Mouse (Mus musculus) layer of hippocampus, postnatal 14 days (tissue): ENCODE measurements at regions not wholly inside any gene's neighbourhood (a gene's known extent, or its start where the extent isn't known, plus 50 kb on each side); places are given as distances from the start of the nearest gene placed in this dataset.
"Not testable (repeated sequence)": the region's sequence is repeated elsewhere in the genome, so short reads cannot be mapped to it uniquely, and the experiment has no call there.

Experiments used
- DNase-seq, 2 experiments: peaks; one replicate each; pipeline ENCODE4 v3.0.0; 2021 to 2022; ENCODE audit warnings: low spot score in 2 of 2, mixed read lengths in 1 of 2

DNA sequence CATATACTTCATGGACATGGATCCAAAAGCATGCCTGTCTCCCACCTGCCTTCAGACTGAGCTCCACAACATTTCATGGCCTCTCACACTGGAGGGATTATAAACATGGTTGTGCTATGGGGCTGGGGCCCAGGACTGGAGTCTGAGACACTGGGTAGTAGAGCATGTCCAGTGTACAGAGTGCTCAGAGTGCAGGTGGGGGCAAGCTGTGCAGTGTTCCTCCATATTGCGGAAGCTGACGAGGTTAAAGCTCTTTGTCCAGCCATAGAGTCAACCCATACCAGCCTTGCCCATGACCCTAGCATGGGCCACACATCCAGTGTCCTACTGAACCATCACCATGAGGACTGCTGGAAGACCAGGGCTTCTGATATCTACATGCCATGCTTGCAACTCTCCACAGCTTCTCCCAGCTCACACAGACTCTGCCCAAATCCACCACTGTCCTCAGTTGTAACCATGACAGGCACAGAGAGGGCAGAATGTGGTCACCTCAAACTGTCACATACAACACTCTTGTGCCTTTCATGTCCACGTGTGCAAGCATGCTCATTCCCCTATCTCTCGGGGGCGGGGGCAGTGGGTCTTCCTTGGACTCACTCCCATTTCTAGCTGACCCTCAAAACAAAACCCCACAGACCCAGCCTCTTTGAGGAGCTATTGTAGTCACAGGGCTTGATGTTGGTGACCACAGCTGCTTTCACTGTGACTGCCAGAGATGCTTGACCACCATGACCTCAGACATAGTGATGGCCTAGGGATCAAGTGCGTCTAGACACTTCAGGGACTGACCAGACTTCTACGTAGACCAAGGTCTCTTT is 55.9 kb downstream of the Tmem121 start:
- no peak for DNase-seq

DNA sequence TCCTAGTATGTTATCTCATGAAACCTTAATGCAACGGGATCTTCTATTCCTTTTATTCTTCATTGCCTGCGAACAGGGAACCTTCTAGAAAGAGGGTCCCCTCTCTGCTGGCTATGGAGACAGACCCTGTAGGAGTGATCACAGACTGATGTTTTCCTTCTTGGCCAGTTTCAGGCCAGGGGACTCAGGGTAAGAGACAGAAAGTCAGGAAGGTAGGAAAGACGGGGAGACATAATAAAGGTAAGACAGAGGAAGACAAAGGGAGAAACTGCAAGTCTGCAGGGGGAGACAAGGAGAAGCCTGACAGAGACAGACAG is 56.4 kb downstream of the Tmem121 start:
- no peak for DNase-seq

DNA sequence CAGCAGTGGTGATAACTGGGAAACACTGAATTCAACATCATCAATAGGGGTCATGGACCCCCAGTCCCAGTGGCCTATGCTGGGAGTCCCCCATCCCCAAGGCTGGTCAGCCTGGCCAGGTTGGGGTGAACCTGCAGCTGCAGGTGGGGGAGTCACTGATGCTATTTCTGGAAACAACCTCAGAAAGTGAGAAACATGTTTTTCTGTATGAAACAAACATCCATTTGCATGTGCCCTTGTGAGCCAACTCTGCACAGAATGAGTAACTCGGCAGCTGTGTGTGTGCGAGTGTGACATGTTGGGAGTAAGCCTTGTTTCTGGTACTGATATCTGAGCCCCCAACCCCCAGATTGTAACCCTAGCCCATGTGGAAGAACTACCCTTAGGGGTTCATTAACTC is 59.0 kb downstream of the Tmem121 start:
- DNase-seq: no peak

DNA sequence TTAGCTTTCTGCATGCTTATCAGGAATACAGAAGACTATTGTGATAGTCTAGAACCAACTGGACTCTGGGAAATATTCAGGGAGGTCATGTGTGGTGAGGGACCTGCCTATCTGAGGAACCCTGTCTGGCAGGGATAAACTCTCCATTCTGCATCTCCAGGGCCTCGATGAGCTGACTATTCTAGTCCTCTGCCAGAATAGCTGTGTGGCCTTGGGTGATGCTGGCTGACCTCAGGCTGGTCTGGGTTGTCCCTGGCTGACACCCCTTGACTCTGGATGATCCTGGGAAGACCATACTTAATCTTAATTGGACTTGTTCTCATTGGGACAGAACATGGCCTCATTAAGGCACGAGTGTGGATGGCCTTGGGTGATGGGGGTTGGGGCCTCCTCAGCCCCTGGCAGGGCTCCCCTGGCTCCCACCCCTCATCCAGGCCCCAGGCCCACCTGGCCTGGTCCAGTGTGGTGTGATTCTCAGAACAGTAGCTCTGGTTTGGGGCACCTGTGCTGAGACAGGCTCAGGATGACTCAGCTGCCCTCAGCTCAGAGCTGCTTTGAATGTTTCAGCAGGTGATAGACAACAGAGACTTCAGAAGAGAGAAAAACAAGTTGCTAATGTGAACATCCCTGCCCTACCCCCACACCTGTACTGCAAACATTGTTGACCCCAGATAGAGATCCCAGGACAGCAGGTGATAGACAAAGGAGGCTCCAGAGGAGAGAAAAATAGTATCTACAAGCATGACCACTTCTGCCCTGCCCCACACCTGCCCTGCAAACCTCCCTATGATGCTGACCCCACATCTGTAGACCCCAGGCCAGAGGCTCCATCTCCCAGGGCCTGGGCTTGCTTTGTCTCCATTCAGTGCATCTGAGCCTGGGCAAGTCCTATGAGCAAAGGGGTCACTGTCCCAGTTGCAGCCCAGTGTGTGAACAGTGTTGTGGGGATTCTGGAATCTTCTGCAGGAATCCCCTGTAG is 68.0 kb downstream of the Tmem121 start:
- not testable (repeated sequence) for DNase-seq

DNA sequence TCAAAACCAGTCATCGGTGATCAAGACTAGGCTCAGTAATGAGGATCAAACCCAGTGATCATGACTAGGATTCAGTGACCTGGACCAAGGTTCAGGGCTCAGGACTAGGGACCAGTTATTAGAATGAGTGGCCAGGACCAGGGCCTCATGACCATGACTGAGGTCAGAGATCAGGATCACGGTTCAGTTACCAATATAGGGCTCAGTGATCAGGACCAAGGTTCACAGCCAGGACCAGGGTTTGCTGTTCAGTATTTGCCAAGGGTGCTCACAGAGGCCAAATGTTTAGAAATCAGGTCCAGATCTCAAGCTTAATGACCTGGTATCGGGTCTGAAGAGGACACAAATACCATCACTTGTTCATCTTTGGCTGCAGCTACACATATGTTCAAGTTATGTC is 69.6 kb downstream of the Tmem121 start:
- no peak for DNase-seq

DNA sequence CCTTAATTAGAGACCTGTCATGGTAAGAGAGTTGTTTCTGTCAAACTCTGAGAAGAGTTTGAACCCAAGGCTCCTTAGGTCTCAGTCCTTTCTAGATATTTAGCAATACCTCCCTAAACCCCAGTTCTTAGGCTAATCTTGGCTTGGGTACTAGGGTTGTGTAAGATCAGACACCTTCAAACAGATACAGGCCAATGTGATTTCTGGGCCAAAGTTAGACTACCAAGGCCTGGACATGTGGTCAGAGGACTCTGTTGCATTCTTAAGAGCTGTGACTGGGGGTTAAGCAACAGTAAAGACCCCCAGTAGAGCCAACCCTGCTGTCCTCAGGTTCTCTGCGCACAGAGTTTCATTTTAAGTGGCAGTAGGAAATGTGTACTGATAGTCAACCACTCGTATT is 70.9 kb downstream of the Tmem121 start:
- no peak for DNase-seq

DNA sequence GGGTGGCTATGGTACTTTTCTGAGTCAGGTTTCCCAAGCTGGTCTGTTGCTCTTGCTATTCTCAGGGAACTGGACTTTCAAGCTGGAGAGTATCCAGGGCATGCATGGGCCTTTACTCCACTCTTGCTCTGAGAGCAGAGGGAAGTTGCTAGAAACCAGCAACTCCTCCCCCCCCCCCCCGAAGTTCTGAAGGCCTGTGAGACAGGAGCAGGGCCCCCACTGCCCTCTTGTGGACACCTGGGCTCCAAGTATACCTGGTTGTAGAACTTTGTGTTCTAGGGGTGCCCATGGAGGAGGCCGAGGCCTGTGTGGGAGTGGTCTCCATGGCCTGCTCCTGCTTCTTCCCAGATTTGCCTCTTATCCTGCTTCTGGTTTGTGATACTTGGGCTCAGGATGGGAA is 71.5 kb downstream of the Tmem121 start:
- DNase-seq: no peak

DNA sequence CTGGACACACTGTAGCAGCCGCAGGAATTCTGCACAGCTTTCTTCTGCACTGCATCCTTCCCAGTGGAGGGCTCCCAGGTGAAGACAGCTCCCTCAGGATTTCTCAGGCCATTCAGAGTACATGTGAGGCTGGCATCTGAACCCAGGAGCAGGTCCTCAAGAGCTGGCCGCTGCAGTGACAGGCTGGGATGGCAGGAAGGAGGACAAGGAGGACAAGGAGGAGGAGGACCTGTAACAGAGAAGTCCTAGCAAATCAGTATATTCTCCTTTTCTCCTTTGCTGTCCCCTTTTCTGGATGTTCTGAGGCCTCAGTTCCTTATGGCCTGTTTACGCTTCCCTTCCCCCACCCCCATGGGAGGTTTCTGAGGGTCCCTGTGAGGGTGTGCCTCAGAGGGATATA is 73.7 kb downstream of the Tmem121 start:
- DNase-seq: no peak

DNA sequence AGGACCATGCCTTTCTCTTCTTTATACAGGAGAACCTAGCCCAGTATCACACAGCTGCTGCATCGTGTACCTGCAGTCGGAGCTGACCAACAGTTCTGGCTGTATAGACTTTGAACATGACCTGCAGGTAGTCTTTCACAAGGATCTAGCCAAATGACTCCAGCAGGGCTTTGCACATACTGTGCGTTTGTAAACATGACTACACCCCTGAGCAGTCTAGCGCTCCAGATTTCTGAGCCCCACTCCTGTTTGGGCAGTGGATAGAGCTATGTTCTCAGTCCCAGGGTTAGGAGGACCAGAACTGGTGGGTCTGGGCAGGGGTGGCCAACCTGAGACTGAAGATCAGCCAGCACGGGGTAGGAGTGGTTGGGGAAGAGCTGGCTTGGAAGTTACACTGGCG is 74.6 kb downstream of the Tmem121 start:
- DNase-seq: no peak

DNA sequence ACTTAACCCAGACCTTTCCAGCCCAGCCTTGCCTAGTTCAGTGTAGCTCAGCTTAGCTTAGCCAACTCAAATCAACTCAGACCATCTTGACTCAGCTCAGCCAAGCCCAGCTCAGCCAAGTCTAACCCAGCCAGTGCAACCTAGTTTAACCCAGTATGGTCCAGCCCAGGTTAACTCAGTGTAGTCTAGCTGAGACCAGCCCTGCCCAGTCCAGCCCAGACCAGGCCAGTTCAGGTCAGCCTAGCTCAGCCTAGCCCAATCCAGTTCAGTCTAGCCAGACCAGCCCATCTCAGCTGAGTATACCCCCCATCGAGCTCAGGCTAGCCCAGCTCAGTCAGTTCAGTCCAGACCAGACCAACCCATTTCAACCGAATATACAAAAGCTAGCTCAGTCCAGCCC is 90.2 kb downstream of the Tmem121 start:
- no peak for DNase-seq

DNA sequence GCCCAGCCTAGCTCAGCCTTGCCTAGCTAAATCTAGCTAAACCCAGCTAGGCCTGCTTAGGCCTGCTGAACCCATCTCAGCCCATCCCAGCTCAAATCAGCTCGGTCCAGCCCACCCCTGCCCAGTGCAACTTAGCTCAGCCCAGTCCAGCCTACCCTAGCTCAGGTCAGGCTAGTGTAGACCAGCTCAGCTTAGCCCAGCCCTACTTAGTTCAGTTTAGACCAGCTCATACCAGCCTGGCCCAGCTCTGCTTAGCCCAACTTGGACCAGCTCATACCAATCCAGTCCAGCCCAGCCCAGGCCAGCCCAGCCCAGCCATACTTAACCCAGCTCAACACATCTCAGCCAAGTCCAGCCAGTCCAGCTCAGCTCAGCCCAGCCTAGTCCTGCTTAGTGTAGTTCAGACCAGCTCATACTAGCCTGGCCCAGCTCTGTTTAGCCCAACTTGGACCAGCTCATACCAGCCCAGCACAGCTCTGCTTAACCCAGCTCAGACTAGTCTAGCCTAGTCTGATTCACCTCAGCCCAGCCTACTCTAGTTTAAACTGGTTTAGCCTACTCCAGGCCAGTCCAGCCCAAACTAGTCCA is 90.7 kb downstream of the Tmem121 start:
- no peak for DNase-seq

DNA sequence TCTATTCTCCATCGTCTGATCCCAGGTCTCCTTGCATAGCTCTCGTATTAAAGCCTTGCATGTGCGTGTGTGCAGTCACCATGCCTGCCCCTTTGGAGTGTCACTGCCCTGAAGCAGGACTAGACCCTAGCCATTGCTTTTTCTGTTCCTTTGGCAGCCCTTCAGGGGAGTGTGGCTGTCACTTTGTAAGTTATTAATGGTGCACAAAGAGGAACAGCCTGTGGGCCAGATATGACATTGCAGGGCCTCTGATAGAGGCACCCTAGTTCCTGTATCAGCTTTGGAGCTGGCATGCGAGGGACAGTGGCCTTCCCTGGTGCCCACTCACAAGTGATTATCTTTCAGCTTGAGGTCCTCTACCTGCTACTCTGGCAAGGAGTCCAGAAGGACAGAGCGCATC is 92.0 kb downstream of the Tmem121 start:
- no peak for DNase-seq

DNA sequence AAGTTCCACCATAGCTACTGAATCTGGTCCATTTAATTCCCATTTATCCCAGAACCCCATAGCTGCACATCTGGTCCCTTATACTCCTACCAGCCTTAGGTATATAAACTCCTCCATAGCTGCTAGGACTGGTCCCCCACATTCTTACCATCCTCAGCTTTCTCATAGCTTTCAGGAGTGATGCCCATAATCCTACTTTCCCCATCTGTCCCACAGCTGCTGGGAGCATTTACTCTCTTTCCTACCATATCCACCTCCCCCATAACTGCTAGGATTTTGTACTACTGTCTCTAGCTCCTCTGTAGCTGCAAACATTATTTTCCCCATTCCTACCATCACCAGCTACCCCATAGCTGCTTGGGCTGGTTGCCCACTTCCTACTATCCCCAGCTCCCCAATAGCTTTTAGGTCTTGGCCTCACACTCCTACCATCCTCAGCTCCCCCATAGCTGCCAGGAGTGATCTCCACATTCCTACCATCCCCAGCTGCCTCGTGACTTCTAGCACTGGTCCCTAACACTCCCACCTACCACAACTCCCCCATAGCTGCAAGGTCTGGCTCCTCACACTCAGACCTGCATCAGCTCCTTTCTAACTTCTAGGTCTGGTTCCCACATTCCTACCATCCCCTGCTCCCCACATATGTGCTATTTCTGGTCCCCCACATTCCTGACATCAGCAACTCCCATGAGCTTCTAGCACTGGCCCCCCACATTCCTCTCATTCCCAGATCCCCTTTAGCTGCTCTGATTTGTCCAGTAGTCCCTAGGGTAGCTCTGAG is 106.5 kb downstream of the Tmem121 start:
- no peak for DNase-seq

DNA sequence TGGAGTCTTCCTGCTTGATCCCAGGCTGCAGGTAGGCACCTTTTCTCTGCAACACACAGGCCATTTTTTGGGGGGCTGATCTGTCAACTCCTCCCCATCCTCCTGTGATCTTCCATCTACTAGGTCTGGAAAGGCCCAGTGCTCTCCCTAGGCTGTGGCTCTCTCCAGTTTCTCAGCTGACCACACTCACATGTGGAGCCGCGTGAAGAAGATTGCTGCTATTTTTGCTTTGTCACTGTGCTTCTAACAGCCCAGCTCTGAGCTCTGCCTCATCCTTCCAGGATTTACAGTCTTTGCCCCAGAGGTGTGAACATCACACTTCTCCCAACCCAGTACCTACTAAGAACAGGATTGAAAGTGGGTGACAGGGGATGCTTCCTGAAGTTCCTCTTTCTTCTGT is 110.2 kb downstream of the Tmem121 start:
- DNase-seq: no peak

DNA sequence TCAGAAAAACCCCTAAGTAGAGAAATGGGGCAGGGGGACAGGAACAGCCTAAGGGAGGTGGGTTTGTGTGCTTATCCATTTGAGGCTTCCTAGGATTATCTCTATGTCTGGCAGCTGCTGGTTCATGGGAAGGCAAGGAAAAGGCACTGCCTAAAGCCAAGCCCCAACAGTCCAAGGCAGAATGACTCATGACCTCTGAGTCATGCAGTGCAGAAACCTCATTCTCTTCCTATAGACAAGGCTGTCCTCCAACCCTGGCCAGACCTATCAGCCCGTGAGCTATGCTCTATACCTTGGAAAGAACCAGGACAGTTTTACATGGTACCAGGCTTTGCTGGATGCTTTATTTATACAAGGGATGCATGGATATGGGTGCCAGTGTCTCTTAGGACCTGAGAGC is 120.2 kb downstream of the Tmem121 start:
- DNase-seq: no peak

DNA sequence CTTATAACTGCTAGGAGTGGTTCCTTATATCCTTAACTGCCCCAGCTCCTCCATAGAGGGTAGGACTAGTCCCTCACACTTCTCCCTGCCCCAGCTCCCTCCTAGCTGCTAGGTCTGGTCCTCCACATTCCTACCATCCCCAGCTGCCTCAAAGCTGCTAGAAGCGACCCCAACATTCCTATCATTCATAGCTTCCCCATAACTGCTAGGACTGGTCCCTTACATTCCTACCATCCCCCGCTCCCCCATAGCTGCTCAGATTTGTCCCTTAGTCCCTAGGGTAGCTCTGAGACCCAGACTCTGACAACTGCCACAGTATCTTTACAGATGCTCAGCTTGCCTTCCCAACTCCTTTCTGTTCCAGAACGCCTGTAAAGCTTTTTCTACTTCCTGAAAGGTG is 127.6 kb downstream of the Tmem121 start:
- no peak for DNase-seq

DNA sequence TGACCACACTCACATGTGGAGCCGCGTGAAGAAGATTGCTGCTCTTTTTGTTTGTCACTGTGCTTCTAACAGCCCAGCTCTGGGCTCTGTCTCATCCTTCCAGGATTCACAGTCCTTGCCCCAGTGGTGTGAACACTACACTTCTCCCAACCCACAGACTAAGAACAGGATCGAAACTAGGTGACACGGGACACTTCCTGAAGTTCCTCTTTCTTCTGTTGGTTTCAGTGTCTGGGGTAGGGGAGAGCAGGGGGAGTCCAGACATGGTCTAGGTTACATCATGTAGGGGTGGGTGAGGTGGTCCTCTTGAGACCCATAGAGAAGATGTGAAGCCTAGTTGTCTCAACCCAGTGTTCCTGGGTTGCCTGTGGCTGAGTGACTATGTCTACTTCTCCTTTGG is 128.9 kb downstream of the Tmem121 start:
- no peak for DNase-seq

DNA sequence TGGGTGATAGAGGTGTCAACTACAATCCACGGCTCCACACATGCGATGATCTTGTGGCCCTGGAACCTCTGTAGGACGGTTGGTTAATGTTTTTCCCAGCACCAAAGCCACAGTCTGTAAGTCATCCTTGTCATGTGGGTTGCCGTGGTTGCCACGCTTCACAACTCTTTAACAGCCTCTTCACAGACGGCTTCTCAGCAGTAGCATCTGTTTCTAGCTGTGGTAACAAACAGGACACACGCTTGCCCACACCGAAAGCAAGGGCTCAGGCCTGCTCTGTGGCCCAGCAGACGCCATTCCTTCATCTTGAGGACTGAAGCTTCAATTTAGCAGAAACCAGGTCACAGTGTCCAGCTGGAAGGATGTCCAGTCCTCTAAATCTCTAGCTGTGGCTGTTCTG is 135.4 kb downstream of the Tmem121 start:
- no peak for DNase-seq

DNA sequence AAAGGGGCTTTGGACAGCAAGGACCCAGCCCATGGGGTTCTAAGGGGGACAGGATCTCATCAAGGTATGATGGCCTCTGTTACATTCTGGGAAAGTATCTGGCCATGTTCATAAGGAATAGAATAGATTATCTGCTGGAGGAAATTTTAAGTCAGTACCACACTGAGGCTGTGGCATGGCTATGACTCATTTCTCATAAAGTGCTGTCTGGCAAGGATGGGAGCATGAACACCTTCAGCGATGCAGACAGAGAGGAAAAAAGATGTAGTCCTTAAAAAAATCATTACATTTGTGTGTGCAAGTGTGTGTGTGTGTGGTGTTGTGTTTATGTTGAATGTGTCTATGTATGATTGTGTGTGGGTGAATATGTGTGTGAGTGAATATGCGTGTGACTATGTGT is 136.4 kb downstream of the Tmem121 start:
- DNase-seq: no peak

DNA sequence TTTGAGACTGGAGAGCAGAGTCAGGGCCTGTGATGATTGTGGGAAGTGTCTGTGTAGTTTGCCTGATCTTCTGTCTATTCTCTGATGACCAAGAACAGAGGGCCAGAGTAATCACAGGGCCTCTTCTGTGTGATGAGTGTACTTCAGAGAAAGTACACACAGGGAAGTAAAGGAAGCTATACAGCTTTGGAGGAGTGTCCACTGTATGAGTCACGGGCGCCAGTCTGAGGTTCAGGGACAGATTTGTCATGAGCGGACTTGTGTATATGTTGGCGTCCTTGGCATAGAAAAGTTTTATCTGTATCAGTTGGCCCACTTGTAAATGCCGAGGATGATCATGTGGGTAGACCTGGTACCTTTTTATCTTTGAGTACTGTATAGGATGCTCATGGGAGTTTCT is 142.1 kb downstream of the Tmem121 start:
- DNase-seq: no peak

DNA sequence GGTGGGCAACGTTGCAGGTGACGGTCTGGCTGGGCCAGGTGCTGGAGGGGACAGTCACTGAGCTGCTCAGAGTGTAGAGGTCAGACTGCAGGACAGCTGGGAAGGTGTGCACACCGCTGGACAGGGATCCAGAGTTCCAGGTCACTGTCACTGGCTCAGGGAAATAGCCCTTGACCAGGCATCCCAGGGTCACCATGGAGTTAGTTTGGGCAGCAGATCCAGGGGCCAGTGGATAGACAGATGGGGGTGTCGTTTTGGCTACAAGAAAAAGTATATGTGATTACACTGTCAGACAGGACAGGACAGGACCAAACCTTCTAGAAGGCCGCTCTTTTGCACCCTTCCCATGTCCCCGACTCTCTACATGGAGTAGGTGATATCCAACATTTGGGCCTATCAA is 144.5 kb downstream of the Tmem121 start:
- DNase-seq: no peak
